In the genomic region with DNA sequence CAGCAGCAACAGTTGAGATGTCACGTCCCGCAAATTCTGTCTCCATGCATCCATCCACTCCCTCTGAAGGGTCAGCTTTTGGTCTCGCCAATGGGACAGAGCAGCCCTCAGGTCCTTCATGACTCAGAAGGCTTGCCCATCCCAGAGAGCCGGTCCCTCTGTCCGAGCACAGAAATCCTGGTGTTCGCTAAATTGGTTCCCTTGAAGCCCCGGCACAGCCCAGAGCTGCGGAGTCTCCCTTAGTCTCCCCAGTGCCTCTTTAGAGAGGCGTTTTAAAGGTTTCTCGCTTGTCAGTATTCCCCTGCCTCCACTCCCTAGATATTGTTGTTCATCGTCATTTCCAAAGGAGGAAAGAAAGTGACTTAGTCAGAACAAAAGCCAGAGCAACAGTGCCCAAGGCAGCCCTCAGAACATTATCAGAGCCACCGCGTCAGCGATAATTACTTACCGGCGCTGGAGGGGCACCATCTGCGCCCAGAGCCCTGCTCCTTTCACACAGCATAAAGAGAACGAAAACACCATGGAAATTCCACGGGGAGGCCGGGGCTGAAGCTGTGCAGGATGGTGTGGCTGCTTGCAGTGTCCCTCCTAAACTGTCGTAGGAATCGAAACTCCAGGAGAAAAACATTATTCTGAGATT, we compare ENCODE assay signal across 16 mouse cellular contexts. TPM values are rescaled to one million over a fixed set of nuclear protein-coding genes. Genes with fewer than 3 reads are reported as not detected.
A peak's percentile ranks its signal among the peaks of the same experiment; 100 is the strongest.
DNase-seq lines count a peak whose midpoint lies in the region; ATAC-seq and TF ChIP-seq lines count a peak whose summit lies in the region.
"Had no signal": no experiment of that assay in that cellular context is flagged by ENCODE, and none has a peak within 500 bp of the region (broad histone marks: within the 10 kb centered on the region; RNA-seq: fewer than 3 reads in every experiment).

No protein-coding gene starts in this region.

- no peak for TF ChIP-seq POLR2A in cerebellum, adult 2 months (IDR thresholded peaks at IDR 0.05; ENCODE audit: borderline replicate concordance, insufficient read depth, low read length)

- no peaks in the 10 kb centered on the region for H3K4me1 ChIP-seq in heart, embryonic 12.5 days (replicated peaks)
- H3K4me1 ChIP-seq in forebrain, embryonic 10.5 days, result peaks cover 19% of the 10 kb centered on the region
- peaks cover 10% of the 10 kb centered on the region for H3K4me1 ChIP-seq in hindbrain, embryonic 14.5 days (replicated peaks; ENCODE audit: control insufficient read depth, insufficient read depth, low read length)
- H3K4me1 ChIP-seq in midbrain, embryonic 15.5 days, result peaks cover 10% of the 10 kb centered on the region
- H3K4me1 ChIP-seq in cerebellum, adult 2 months (ENCODE audit: control insufficient read depth, insufficient read depth, low read length), result no peaks in the 10 kb centered on the region

- H3K36me3 ChIP-seq in heart, embryonic 12.5 days, result no peaks in the 10 kb centered on the region
- no peaks in the 10 kb centered on the region for H3K36me3 ChIP-seq in forebrain, embryonic 10.5 days (replicated peaks)
- no peaks in the 10 kb centered on the region for H3K36me3 ChIP-seq in hindbrain, embryonic 14.5 days (replicated peaks; ENCODE audit: control insufficient read depth, insufficient read depth)
- no peaks in the 10 kb centered on the region for H3K36me3 ChIP-seq in midbrain, embryonic 15.5 days (replicated peaks)
- H3K36me3 ChIP-seq: G1E had no signal

- no peak overlapping the region for H3K9ac ChIP-seq in heart, embryonic 12.5 days
- peak overlapping the region; percentile 26; the same call in 1 of the 2 replicates for H3K9ac ChIP-seq in hindbrain, embryonic 14.5 days
- no peak overlapping the region for H3K9ac ChIP-seq in midbrain, embryonic 15.5 days

- ATAC-seq in heart, embryonic 12.5 days (ENCODE audit: insufficient number of reproducible peaks, low FRiP score), result no peak
- ATAC-seq in hindbrain, embryonic 14.5 days (ENCODE audit: low FRiP score), result no peak
- ATAC-seq in midbrain, embryonic 15.5 days (replicated peaks), result no peak

- no peak overlapping the region for H3K27ac ChIP-seq in heart, embryonic 12.5 days (ENCODE audit: poor library complexity, severe bottlenecking)
- H3K27ac ChIP-seq in forebrain, embryonic 10.5 days, result peak overlapping the region; percentile 13; the same call in 1 of the 2 replicates
- H3K27ac ChIP-seq in hindbrain, embryonic 14.5 days, result no peak overlapping the region
- no peak overlapping the region for H3K27ac ChIP-seq in midbrain, embryonic 15.5 days
- H3K27ac ChIP-seq in cerebellum, adult 2 months (ENCODE audit: insufficient read depth, low read length), result no peak overlapping the region
- H3K27ac ChIP-seq: gastrocnemius, adult 2 months had no signal

- peaks cover 6% of the 10 kb centered on the region; the same call in 1 of the 2 replicates for H3K9me3 ChIP-seq in heart, embryonic 12.5 days (replicated peaks)
- H3K9me3 ChIP-seq in forebrain, embryonic 10.5 days, result 0 out of 2 replicates have a peak, but pooled peaks cover 7% of the 10 kb centered on the region
- no peaks in the 10 kb centered on the region for H3K9me3 ChIP-seq in hindbrain, embryonic 14.5 days (ENCODE audit: control insufficient read depth, low read length)
- H3K9me3 ChIP-seq in midbrain, embryonic 15.5 days, result no peaks in the 10 kb centered on the region

- 44% methylated on average over 22 of the region's 22 CpGs for WGBS in heart, embryonic 12.5 days
- WGBS in forebrain, embryonic 10.5 days, result 60% methylated on average over 22 of the region's 22 CpGs
- 23% methylated on average over 22 of the region's 22 CpGs for WGBS in hindbrain, embryonic 14.5 days
- 23% methylated on average over 22 of the region's 22 CpGs for WGBS in midbrain, embryonic 15.5 days
- WGBS in cerebellum, adult 2 months, result 25% methylated on average over 22 of the region's 22 CpGs

- DNase-seq in heart, postnatal 4 days, result no peak
- DNase-seq in forebrain, embryonic 10.5 days (ENCODE audit: extremely low spot score, low spot score), result no peak
- peak; percentile 45 for DNase-seq in hindbrain, embryonic 14.5 days (ENCODE audit: low spot score)
- no peak for DNase-seq in right cerebral cortex, adult 2 months (ENCODE audit: low spot score in 2 of 2)
- DNase-seq in cerebellum, adult 2 months, result no peak
- DNase-seq in right cerebral cortex, postnatal 14 days, result no peak
- DNase-seq: cerebellum, postnatal 10 days; gastrocnemius, adult 2 months; heart, postnatal 14 days; lung, postnatal 14 days; right cerebral cortex, adult 18-20 months; thymus, postnatal 14 days had no signal

- H3K27me3 ChIP-seq in heart, embryonic 12.5 days (replicated peaks), result peaks cover 4% of the 10 kb centered on the region; the same call in 1 of the 2 replicates
- H3K27me3 ChIP-seq in forebrain, embryonic 10.5 days (ENCODE audit: poor library complexity, severe bottlenecking), result 0 out of 2 replicates have a peak, but pooled peaks cover 3% of the 10 kb centered on the region
- no peaks in the 10 kb centered on the region for H3K27me3 ChIP-seq in hindbrain, embryonic 14.5 days (ENCODE audit: control insufficient read depth, insufficient read depth, low read length)
- no peaks in the 10 kb centered on the region for H3K27me3 ChIP-seq in midbrain, embryonic 15.5 days (replicated peaks)
- no peaks in the 10 kb centered on the region for H3K27me3 ChIP-seq in cerebellum, adult 2 months (ENCODE audit: control insufficient read depth, insufficient read depth, low read length)

- no peak for TF ChIP-seq CTCF in cerebellum, adult 2 months (IDR thresholded peaks at IDR 0.05; ENCODE audit: borderline replicate concordance, insufficient read depth, low read depth, low read length)

- H3K4me3 ChIP-seq in heart, embryonic 12.5 days, result no peak overlapping the region
- peak overlapping the region; percentile 0; the same call in 1 of the 2 replicates for H3K4me3 ChIP-seq in forebrain, embryonic 10.5 days
- H3K4me3 ChIP-seq in hindbrain, embryonic 14.5 days (replicated peaks; ENCODE audit: low read length), result no peak overlapping the region
- H3K4me3 ChIP-seq in midbrain, embryonic 15.5 days, result no peak overlapping the region
- H3K4me3 ChIP-seq in cerebellum, adult 2 months (replicated peaks; ENCODE audit: insufficient read depth, low read depth, low read length), result no peak overlapping the region
- H3K4me3 ChIP-seq: gastrocnemius, adult 2 months had no signal

- peak overlapping the region; percentile 39 for H3K4me2 ChIP-seq in heart, embryonic 12.5 days
- peak overlapping the region; percentile 39 for H3K4me2 ChIP-seq in hindbrain, embryonic 14.5 days (replicated peaks)
- H3K4me2 ChIP-seq in midbrain, embryonic 15.5 days, result peak overlapping the region; percentile 40

RNA-seq across cellular contexts. Expression of a gene that starts 45.7 kb away (rescaled TPM):
- not detected in 2 replicates for polyA plus RNA-seq in heart, embryonic 12.5 days (2016; fragmentation: Nextera tagmentation; extraction: Ambion mirVana)
- total RNA-seq in heart, postnatal 4 days (2021), result not detected
- not detected in 2 replicates for polyA plus RNA-seq in forebrain, embryonic 10.5 days (2016; fragmentation: Nextera tagmentation; extraction: Ambion mirVana)
- polyA plus RNA-seq in hindbrain, embryonic 14.5 days (2014; fragmentation: Nextera tagmentation; extraction: Ambion mirVana), result 0.12 and 0.19 TPM in 2 replicates
- polyA plus RNA-seq in midbrain, embryonic 15.5 days (2015; fragmentation: Nextera tagmentation; extraction: Ambion mirVana), result 0.34 and 0.40 TPM in 2 replicates
- polyA plus RNA-seq in cerebellum, adult 2 months (2012; rRNA removed), result 0.08 and 0.15 TPM in 2 replicates
- total RNA-seq: gastrocnemius, adult 2 months; heart, postnatal 14 days; liver, adult 2 months had no signal
- polyA plus RNA-seq: G1E; liver, adult 2 months had no signal

RNA-seq across cellular contexts. Expression of a gene that starts 56.0 kb away (rescaled TPM):
- polyA plus RNA-seq in heart, embryonic 12.5 days (2016; fragmentation: Nextera tagmentation; extraction: Ambion mirVana), result 0.42 and 0.50 TPM in 2 replicates
- total RNA-seq in heart, postnatal 4 days (2021), result under 1 TPM; 0.43 to 0.81 TPM
- 3.0 and 3.5 TPM in 2 replicates for polyA plus RNA-seq in forebrain, embryonic 10.5 days (2016; fragmentation: Nextera tagmentation; extraction: Ambion mirVana)
- polyA plus RNA-seq in hindbrain, embryonic 14.5 days (2014; fragmentation: Nextera tagmentation; extraction: Ambion mirVana), result 5.3 and 5.7 TPM in 2 replicates
- 5.9 and 6.7 TPM in 2 replicates for polyA plus RNA-seq in midbrain, embryonic 15.5 days (2015; fragmentation: Nextera tagmentation; extraction: Ambion mirVana)
- polyA plus RNA-seq in cerebellum, adult 2 months (2012; rRNA removed), result 1.6 and 1.9 TPM in 2 replicates
- total RNA-seq: liver, adult 2 months had no signal
- polyA plus RNA-seq: G1E; liver, adult 2 months had no signal
